ENCODE assay signal across 9 mouse cellular contexts in the genomic region with DNA sequence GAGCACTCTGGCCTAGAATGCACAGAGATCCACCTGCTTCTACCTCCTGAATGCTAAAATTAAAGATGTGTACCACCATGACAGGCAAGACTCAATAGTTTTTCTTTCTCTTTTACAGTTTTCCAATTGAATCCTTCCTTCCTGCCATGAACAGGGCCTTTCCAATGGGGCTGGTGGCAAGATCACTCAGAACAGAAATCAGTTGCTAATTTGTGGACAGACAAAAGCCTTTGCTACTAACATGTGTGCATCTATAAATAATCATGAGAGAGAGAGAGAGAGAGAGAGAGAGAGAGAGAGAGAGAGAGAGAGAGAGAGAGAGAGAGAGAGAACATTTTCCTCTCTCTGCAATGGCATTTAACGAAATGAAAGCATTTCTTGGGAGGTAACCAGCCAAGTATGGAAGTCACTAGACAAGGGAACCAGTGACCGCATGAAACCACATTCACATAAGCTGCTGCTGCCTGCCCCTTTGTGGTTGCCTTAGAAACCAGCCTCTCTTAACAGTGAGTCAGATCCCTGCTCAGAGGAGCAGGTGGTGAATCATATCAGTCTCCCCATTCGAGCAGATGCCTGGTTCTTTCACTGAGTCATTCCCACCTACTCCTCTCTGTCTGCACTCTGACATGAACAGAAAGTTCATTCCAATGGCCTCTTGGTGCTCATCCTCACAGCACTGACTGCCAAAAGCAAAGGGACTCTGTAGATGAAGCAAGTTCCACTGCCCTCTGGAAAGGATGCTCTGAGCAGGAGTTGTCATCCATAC.
DNase-seq lines count a peak whose midpoint lies in the region; ATAC-seq and TF ChIP-seq lines count a peak whose summit lies in the region.
"Had no signal": no experiment of that assay in that cellular context is flagged by ENCODE, and none has a peak within 500 bp of the region (broad histone marks: within the 10 kb centered on the region; RNA-seq: fewer than 3 reads in every experiment).

No protein-coding gene starts in this region.

- intact Hi-C loops in left cerebral cortex, adult 2 months (cut with DNase I) = loop anchor here (2.0 kb wide), 1 partner anchor 140 kb away; no protein-coding TSS in a partner anchor

- peak; percentile 89 for DNase-seq in NIH3T3 (ENCODE audit: low read depth)
- peak; percentile 37 for DNase-seq in cerebellum, adult 11-12 months
- peak; percentile 38 to 60 for DNase-seq in frontal cortex, postnatal 10 days (ENCODE audit: low spot score in 2 of 2)
- peak; percentile 60 to 69 for DNase-seq in left cerebral cortex, adult 2 months (ENCODE audit: extremely low spot score in 1 of 2, low spot score in 2 of 2)
- DNase-seq in retina, postnatal 7 days (ENCODE audit: low read depth, low spot score) = peak; percentile 14
- DNase-seq in thymus, postnatal 10 days (ENCODE audit: low spot score in 2 of 2) = no peak
- DNase-seq in gastrocnemius, postnatal 10 days = no peak

- no peak overlapping the region for H3K4me3 ChIP-seq in left cerebral cortex, adult 2 months
- H3K4me3 ChIP-seq: stomach, embryonic 15.5 days had no signal

- peak overlapping the region; percentile 89 for H3K27ac ChIP-seq in left cerebral cortex, adult 2 months
- H3K27ac ChIP-seq: stomach, embryonic 15.5 days had no signal

- ATAC-seq in megakaryocyte-erythroid progenitor cell, adult 5-6 weeks (replicated peaks; ENCODE audit: low FRiP score, low TSS enrichment, poor library complexity, severe bottlenecking) = no peak

- TF ChIP-seq CTCF in left cerebral cortex, adult 2 months (IDR thresholded peaks at IDR 0.05) = no peak; the same call in 1 of the 2 replicates

Comparison
In these comparisons a context has a peak if more than half of its experiments do, and no peak if none do; other contexts are left out.
1. DNase-seq: peak in NIH3T3 (single experiment), cerebellum, adult 11-12 months (single experiment), frontal cortex, postnatal 10 days (2 of 2), left cerebral cortex, adult 2 months (2 of 2) and retina, postnatal 7 days (single experiment); none in thymus, postnatal 10 days (0 of 2) and gastrocnemius, postnatal 10 days (single experiment).